Mouse (Mus musculus) erythroid progenitor cell, adult 5-6 weeks (primary cell): ENCODE results near the gene Hs3st3a1. TPM values are rescaled to one million over a fixed set of nuclear protein-coding genes. Genes with fewer than 3 reads are reported as not detected.

ENCODE experiments used
- ATAC-seq: replicated peaks from 2 replicates; pipeline ENCODE4 v1.8.0; 2016; ENCODE audit warnings: moderate number of reproducible peaks, mild to moderate bottlenecking, moderate TSS enrichment, inconsistent platforms; ENCODE audit not compliant: poor library complexity, low FRiP score, severe bottlenecking
- total RNA-seq, 2 experiments: library from RNA; stranded (forward) in 1 of 2; stranded (reverse) in 1 of 2; fragments of 150-400 nt in 1 of 2; fragments of 186-747, 209-891 nt in 1 of 2; gene quantifications; 2 replicates each; pipeline versions ENCODE4 v1.2.3 to v1.2.4; 2015 to 2017; ENCODE audit warnings: low replicate concordance in 2 of 2

Hs3st3a1 gene
- total RNA-seq (2015; ENCODE audit: low replicate concordance): not detected in 2 replicates
- not detected in 2 replicates for total RNA-seq (2017; ENCODE audit: low replicate concordance)

DNA sequence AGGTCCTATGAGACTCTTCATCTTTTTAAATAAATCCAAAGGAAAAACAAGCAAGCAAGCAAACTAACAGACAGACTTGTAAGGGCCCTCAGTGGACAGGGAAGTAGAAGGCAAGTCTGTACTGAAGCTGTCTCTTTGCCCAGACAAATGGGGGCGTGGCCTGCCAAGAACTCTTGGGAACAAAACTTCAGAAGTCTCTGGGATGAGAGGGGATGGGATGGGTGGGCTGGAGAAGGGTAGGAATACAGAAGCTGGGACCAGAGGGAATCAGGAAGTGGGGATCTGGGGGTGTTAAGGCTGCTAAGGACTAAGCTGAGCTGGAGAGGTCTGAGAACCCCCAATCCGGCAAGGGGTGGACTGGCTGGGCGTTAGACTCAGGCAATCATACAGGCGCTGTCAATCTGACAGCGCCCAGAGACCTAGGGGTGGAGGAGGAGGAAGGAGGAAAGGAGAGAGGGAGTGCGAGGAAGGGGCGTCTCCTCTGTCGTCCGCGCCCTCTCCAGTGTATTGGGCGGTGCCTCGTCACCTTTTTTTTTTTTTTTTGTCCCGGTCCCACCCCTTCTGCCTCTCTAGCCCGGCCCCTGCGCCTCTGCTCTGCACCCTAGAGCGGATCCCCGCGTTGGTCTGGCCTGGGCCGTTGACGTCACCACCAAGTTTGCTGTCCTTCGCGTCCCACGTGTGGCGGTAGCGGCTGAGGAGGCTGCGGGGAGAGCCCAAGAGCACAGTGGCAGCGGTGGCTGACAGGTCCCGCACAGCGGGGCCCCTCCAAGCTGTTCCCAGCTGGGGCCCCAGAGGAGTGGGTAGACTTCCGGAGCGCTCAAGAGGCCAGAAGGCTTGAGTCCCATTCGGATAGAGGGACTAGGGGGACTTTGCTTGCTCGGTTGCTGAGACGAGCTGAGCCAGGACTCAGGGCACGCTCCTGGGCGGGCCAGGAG is at the start of gene Hs3st3a1:
Gene Hs3st3a1 (plus strand): TSS at position 722 of the 935 bp plus-strand sequence.
- no peak for ATAC-seq

DNA sequence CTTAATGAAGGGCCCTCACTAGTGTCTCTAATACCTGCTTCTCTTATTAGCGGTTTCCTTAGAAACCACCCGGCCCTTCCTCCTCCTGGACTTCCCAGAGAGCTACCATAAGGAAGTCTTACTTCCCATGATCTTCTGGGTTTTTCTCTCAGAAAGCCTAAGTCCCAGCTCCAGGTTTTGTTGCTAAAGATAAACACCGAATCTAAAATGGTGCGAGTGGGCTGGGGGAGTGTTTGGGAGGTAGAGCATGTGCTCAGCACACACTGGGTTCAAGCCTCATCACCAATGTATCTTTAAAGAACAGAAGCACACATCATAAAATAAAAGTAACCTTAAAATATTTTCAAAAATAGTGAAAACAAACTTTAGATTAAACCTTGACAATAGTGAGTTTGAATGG is 48.8 kb upstream of the Hs3st3a1 start:
- ATAC-seq: no peak

DNA sequence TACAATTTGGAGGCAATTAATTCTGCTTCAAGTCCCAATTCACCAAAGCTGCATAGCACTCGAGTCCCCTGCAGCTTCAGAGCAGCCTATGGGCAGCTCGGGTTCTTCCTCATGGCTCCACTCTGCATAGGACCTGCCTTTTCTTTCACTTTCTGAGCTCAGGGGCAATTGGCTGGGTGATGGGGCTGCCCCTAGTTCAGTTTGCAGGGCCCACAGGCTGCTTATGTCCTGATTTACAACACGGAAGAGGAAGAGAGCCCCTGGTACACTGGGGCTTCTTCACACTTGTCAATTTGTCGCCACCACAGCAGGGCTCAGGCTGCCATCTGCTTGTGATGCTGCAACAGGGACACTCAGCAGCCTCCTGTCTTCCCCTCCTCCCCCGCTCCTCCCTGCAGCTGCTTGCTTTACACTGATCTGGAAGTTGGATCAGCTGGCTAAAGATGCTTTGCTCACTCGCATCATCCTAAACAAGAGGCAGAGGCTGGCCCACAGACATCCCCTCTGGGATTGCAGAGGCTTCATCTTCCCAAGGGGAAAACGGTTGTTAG is 38.7 kb upstream of the Hs3st3a1 start:
- no peak for ATAC-seq

DNA sequence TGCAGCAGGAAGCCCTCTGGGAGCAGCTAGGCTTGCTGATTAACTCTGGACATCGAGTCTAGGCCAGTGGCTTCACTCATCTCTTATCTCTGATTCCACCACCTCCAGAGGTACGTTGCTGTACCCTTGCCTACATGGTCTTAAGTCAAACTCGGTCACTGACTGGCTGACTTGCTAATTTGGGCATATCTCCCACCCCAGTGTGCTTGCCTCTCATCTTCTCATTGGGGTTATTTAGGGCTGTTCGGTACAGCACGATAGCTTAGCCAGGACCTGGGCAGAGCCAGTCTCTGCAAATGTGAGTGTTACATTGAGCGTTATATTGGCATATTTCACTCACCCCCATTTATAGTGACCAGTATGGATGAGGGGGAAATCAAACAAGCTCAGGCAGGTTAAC is 38.2 kb upstream of the Hs3st3a1 start:
- no peak for ATAC-seq

DNA sequence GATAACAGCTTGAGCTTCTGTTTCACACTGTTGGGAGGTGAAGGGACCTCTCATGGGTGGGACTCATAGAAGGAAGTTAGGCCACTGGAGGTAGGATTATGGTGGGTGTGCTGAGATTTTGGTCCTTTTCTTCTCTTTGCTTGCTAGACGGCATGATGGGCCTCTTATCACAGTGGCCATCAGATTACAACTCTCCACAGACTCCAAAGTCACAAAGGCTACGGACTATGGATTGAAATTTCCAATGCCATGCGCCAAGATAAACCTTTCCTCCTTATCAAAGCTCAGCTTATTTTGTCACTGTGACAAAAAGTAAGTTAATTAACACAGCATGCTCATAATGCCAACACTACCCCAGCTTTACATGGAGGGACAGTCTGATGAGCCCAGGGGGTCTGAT is 37.5 kb upstream of the Hs3st3a1 start:
- no peak for ATAC-seq

DNA sequence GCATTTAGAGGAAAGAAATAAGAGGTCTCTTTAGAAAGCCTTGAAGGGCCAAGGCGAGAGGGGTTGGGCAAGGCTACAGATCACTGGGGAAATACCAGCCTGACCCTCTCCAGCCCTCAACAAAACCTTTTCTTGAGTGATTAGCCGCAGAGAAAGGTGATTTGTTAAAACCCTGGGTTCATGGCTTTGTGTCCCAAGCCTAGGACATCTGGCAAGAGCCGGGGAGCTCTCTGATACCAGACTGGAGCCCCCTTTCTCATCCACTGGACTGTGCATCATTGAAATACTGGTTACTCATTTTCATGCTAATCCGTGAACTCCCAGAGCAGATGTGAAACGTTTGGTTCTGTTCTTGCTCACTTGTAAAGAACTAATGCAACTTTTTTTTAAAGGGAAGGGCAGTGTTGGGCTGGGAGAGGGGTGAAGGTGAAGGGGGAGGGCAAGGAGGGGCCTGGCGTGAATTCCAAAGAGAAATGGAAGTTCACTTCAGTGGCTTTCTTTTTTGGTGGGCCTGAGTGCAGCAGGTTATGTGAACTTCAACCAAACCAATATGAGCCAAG is 34.5 kb upstream of the Hs3st3a1 start:
- ATAC-seq: no peak

DNA sequence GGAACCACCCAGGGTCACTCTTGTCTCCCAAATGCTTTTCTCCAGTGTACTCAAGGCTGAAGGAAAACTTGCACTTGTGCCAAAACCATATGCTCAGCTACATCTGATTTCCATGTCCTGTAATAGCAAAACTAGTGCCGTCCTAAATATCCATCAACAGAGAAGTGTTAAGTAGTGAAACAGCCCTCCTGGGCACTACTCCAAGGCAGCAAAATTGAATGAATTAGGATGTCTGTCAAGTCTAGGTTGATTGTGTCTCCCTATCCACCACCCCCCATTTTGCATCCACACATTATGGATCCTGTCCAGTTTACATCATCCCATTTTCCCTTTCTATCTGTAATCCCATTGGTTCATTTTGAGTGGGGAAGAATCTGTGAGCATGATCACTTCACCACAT is 16.2 kb upstream of the Hs3st3a1 start:
- no peak for ATAC-seq

DNA sequence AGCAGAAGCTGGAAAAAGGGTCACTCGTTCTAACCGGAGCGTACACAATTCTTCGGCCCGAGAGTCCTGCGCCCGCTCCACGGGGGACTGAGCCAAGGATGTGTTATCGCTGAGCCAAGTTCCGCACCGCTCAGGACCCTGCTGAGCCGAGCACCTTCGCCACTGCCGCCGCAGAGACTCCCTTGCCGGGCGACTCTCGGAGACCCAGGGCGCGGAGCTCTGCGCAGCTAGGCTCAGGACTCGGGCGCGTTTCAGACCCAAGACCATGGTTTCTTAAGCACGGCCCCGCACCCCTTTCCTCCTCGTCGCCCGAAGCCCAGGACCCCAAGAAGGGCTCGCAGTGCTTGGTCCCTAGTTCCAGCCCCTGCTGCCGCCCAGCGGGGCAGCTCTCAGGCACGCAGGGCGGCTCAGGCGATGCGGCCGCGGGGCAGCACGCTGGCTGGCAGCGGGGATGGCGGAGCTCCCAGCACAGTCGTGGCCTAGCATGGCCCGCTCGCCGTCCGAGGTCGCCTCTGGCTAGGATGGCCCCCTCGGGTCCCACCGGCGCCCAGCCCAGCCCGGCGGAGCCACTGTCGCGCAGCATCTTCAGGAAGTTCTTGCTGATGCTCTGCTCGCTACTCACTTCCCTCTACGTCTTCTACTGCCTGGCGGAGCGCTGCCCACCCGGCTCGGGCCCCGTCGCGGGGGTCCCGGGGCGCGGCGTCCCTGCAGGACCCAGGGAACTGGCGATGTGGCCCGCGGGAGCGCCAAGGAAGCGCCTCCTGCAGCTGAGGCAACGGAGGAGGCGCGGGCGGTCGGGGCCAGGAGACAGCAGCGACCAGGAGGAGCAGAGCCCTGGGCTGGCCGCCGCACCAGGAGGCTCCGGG is 647 bp downstream of the Hs3st3a1 start:
- ATAC-seq: no peak

DNA sequence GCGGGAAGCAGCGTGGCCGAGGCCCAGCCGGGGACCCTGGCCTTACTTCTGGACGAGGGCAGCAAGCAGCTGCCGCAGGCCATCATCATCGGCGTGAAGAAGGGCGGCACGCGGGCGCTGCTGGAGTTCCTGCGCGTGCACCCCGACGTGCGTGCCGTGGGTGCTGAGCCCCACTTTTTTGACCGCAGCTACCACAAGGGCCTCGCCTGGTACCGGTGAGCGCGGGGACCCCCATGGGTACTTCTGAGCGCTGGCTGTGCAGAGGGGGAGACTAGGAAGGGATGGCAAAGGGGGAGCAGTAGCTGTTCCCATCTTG is 1.2 kb downstream of the Hs3st3a1 start, which contains the start of gene F930015N05Rik:
Gene F930015N05Rik (minus strand): TSS at position 242 of the 316 bp plus-strand sequence.
- no peak for ATAC-seq

DNA sequence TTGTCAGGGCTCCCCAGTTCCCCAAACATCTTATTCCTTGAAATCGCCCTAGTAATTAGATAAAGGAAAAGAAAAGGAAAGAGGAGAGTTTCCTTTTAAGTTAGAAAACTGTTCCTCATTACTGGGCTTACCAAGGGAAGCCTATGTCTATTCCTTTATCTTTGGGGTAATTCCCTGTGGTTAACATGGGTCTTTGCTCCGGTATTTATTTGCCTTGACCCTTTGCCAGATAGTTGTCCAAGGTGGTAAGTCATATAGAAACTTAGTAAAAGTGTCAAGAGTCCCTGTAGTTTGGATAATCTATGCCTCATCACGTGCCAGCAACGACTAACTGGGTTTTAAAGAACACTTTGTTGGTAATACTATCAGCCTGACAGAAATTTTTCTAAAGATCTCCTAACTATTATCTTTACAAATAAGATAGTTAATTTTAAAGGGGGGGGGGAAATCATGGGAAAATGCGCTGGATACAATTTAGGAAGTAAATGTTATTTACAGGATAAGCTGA is 1.7 kb downstream of the Hs3st3a1 start:
- ATAC-seq: no peak

DNA sequence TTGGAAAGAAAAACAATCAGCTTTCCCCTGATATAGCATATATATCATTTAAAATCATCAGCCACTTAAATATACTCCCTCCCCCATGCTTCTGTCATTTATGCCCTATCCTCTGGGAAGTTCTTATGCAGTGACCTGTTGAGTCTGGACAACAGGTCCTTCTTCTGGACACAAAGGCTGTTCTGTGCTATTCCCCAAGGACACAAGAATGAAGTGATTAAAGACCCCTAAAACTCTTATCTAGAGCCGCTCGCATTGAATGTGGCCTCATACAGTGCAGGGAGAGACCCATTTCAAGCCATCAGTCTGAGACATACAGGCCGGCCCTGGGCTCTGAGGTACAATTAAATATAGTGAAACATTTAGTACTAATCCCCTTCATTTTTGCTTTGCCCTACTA is 2.6 kb downstream of the Hs3st3a1 start:
- no peak for ATAC-seq

DNA sequence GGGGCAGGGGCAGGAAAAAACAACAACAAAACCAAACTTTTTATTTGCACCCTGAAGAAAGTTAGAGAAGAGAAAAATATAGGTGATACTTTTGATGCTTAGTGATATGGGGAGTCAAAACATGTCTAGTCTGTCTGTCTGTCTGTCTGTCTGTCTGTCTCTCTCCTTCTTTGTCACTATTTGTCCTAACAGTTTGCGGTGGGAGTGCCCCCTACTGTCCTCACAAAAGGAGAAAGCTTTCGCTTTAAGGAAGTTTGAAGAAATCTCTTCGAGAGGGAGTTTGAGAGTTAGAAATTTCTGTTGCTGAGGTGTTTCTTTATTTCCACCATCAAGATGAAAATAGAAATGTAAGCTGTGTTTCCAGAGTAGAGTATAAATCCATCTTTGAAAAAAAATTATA is 3.8 kb downstream of the Hs3st3a1 start:
- no peak for ATAC-seq

DNA sequence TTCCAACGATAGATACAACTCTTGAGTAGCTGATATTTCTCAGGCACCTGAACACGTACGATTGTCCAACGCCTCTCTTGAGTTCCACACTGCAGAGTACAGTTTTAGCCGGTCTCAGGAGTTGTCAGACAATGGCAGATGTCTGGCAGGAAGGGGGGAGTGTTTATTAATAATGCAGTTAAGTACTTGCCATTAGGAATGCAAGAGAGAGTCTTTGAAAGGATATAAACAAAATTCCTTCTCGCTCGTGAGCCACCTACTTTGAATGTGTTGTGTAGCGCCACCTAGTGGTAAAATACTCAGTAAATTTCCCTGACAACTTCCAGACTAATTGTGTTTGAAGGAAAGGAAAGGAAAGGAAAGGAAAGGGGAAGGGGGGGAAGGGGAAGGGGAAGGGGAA is 7.0 kb downstream of the Hs3st3a1 start:
- ATAC-seq: no peak

DNA sequence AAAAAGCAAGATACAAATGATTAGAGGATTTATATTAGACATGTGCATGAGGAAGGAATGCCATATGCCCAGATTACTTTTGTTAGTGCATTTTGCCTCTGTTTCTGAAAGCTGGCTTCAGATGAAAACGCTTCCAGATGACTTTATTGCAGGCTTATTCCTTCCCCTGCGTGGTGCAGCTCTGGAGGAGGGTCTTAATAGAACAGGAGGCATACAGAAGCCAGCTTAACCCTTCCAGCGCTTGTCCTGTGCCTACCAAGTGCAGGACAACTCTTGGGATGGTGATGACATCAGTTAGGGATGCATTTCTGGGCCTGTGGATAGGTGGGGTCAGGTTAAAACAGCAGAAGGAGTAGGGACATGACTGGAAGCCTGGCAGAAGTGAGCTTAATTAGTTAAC is 7.6 kb downstream of the Hs3st3a1 start:
- no peak for ATAC-seq

DNA sequence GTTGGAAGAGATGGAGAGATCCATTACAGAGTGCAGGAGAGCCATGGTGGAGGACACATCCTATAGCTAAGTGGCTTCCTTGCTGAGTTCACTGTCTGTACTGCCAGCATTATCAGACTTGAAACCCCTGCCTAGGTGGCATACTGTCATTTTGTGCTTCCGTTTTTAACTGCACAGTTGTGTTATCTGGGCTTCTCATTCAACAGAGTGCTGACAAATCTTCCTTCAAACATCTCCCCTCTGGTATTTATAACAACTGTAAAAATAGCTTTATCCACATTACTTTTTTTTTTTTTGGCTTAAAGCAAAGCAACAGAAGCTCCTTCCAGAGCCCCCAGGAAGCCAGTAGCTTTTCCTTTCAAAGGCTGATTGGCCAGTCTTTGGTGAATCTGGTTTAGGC is 10.1 kb downstream of the Hs3st3a1 start:
- no peak for ATAC-seq

DNA sequence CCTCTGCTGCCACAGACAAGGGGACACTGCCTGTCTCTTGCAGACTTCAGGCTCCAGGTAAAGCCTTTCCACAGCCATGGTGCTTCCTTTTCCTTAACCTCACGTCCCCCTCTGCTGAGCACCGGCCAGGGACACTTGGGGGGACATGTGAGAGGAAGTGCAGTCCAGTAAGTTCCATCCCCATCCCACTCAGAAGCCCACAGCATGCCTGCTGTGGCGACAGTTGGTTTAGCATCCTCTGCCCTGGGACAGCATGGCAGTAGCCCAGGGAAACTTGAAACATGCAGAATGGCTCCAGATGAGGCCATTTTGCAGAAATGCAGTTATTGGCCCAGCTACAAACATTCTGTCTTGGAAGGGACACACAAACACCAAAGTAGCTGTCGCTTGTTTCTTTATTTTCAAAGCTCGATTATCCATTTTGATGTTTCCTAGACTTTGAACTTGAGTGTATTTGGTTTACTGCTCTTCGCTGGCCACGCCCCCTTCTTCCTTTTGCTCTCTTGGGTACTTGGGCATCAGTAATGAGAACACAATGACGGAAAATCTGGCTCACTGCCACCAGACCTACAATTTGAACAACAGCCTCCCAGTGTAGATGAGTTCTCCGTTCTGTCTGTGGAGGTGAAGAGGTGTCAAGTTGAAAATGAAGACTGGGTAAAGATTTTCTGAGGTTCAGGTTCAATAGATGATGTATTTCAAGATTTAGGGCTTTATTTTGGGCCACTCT is 13.6 kb downstream of the Hs3st3a1 start:
- ATAC-seq: no peak

DNA sequence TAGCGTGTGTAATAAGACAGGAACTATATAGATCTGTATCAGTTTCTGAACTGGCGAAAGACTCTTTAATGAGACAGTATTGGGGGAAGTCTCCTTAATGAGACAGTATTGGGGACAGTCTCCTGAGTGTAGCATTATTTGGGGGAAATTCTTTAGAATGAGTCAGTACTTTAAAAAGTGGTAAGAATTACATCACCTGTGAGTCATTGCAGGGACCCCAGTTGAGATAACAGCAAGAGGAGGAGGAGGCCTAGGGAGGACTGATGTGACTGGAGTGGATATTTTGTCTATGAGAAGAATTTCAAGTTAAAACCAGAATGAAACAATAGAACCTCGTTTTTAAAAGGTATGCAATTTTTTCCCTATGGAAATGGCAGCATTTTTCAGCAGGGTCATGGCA is 26.6 kb downstream of the Hs3st3a1 start:
- no peak for ATAC-seq

DNA sequence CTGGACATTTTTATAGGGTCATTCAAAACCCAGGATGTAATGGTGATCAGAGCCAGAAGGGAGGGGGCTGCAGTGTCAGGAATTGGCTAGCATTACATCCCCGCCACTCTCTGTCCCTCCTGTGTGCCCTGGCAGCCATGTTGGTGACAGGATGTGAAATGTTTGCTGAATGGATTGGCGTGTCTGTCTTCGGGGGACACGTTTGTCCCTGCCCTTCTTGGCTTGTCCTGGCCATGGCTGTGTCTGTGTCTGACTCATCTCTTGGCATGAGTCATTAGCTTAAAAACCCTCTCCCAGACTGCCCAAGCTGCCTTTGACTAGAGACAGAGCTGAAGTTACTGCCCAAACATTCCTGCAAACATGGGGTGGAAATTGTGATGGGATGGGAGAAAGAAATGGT is 33.6 kb downstream of the Hs3st3a1 start:
- ATAC-seq: no peak

DNA sequence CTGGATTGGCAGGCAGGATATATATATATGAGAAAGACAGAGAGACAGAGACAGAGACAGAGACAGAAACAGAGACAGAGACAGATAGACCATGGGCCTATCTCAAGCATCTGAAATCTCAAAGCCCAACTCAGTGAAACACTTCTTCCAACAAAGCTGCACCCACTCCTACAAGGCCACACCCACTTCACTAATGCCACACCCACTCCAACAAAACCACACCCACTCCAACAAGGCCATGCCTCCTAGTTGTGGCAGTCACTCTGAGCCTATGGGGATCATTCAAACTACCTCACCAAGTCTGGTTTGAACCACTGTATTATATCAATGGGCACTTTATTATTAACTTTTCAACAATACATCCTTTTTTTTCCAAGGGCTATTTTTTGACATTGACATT is 35.6 kb downstream of the Hs3st3a1 start:
- no peak for ATAC-seq
